Mouse (Mus musculus): ENCODE results near the gene Zc3h15. TPM values are rescaled to one million over a fixed set of nuclear protein-coding genes. Genes with fewer than 3 reads are reported as not detected.
"Not testable (repeated sequence)": the region's sequence is repeated elsewhere in the genome, so short reads cannot be mapped to it uniquely, and the experiment has no call there.

The Zc3h15 gene
- polyA plus RNA-seq, 2 experiments, result 97.1 to 110 TPM

DNA sequence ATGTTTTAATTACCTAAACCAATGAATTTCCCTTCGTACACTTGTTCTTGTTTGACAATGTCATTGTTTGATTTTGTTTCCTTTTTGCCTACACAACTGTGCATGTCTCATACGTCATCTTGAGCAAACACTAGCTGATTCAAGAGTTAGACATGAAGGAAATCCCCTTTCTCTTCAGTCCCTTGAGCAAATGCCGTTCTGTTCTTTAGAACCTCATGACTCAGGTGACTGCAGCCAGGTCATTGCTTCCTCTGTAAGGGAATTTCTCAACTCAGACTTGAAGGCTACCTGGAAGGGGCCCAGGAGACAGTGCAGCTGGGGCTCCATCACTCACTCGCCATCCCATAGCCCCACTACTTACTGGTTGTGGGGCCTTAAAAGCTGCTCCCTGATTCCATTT is 56.4 kb downstream of the Zc3h15 start:
- no peak overlapping the region for H3K4me2 ChIP-seq (replicated peaks; ENCODE audit: low read depth, low read length, severe bottlenecking)
- no peaks in the 10 kb centered on the region for H3K27me3 ChIP-seq (ENCODE audit: control insufficient read depth, insufficient read depth, low read length)
- H3K27ac ChIP-seq (replicated peaks; ENCODE audit: low read depth, low read length), result no peak overlapping the region
- no peak for DNase-seq (ENCODE audit: low spot score)
- H3K4me3 ChIP-seq (replicated peaks; ENCODE audit: low read length), result no peak overlapping the region
- ATAC-seq (ENCODE audit: low FRiP score, low read depth), result no peak
- no peaks in the 10 kb centered on the region for H3K9me3 ChIP-seq (ENCODE audit: control insufficient read depth, low read length)
- no peaks in the 10 kb centered on the region for H3K36me3 ChIP-seq (ENCODE audit: control insufficient read depth, insufficient read depth, low read length)
- no peak for TF ChIP-seq POLR2A (IDR thresholded peaks at IDR 0.05; ENCODE audit: borderline replicate concordance, extremely low read depth, insufficient read depth, insufficient read length)
- H3K4me1 ChIP-seq (ENCODE audit: control insufficient read depth, insufficient read depth, low read length), result no peaks in the 10 kb centered on the region
- H3K9ac ChIP-seq (ENCODE audit: low read depth, low read length, severe bottlenecking), result no peak overlapping the region
- 74% methylated on average over 4 of the region's 4 CpGs for WGBS

DNA sequence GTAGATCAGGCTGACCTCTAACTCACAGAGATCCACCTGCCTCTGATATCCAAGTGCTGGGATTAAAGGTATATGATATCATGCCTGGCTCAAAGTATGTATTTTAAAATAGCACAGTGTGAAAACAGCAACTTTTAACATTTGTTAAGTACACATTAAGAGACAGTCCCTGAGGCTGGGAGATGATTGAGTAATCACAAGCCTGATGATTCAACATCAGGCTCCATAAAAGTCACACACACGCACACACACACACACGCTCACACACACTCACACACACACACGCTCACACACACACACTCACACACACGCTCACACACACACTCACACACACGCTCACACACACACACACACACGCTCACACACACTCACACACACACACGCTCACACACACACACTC is 58.2 kb downstream of the Zc3h15 start:
- Histone ChIP-seq H3K27ac (replicated peaks; ENCODE audit: low read depth, low read length) (no peak overlapping the region), H3K9ac (ENCODE audit: low read depth, low read length, severe bottlenecking) (no peak overlapping the region), H3K4me3 (replicated peaks; ENCODE audit: low read length) (no peak overlapping the region), H3K4me2 (replicated peaks; ENCODE audit: low read depth, low read length, severe bottlenecking) (no peak overlapping the region), H3K9me3 (ENCODE audit: control insufficient read depth, low read length) (no peaks in the 10 kb centered on the region), H3K27me3 (ENCODE audit: control insufficient read depth, insufficient read depth, low read length) (no peaks in the 10 kb centered on the region), H3K4me1 (ENCODE audit: control insufficient read depth, insufficient read depth, low read length) (0 out of 2 replicates have a peak, but pooled peaks cover 4% of the 10 kb centered on the region), H3K36me3 (ENCODE audit: control insufficient read depth, insufficient read depth, low read length) (no peaks in the 10 kb centered on the region)
- ATAC-seq (ENCODE audit: low FRiP score, low read depth) (no peak), DNase-seq (ENCODE audit: low spot score) (no peak)
- no peak for TF ChIP-seq POLR2A (IDR thresholded peaks at IDR 0.05; ENCODE audit: borderline replicate concordance, extremely low read depth, insufficient read depth, insufficient read length)
- WGBS, result 90% methylated on average over 7 of the region's 7 CpGs

- ATAC-seq (ENCODE audit: low FRiP score, low read depth) (no peak), DNase-seq (ENCODE audit: low spot score) (no peak)
- Histone ChIP-seq H3K4me1 (ENCODE audit: control insufficient read depth, insufficient read depth, low read length) (peaks cover 24% of the 10 kb centered on the region), H3K9ac (ENCODE audit: low read depth, low read length, severe bottlenecking) (no peak overlapping the region), H3K4me3 (replicated peaks; ENCODE audit: low read length) (no peak overlapping the region), H3K9me3 (ENCODE audit: control insufficient read depth, low read length) (no peaks in the 10 kb centered on the region), H3K4me2 (replicated peaks; ENCODE audit: low read depth, low read length, severe bottlenecking) (no peak overlapping the region), H3K27me3 (ENCODE audit: control insufficient read depth, insufficient read depth, low read length) (no peaks in the 10 kb centered on the region), H3K27ac (replicated peaks; ENCODE audit: low read depth, low read length) (no peak overlapping the region), H3K36me3 (ENCODE audit: control insufficient read depth, insufficient read depth, low read length) (no peaks in the 10 kb centered on the region)
- no peak for TF ChIP-seq POLR2A (IDR thresholded peaks at IDR 0.05; ENCODE audit: borderline replicate concordance, extremely low read depth, insufficient read depth, insufficient read length)
- WGBS, result 68% methylated on average over 9 of the region's 9 CpGs
Observed at GRCm38 (mm10) chr2:83705580-83706158, 61.4 kb downstream of the Zc3h15 start.

GRCm38 (mm10) chr2:83709896-83710524 is 65.8 kb downstream of the Zc3h15 start:
- Histone ChIP-seq H3K4me1 (ENCODE audit: control insufficient read depth, insufficient read depth, low read length) (peaks cover 28% of the 10 kb centered on the region), H3K27me3 (ENCODE audit: control insufficient read depth, insufficient read depth, low read length) (no peaks in the 10 kb centered on the region), H3K36me3 (ENCODE audit: control insufficient read depth, insufficient read depth, low read length) (no peaks in the 10 kb centered on the region), H3K4me2 (replicated peaks; ENCODE audit: low read depth, low read length, severe bottlenecking) (no peak overlapping the region; the same call in 1 of the 2 replicates), H3K9ac (ENCODE audit: low read depth, low read length, severe bottlenecking) (no peak overlapping the region), H3K27ac (replicated peaks; ENCODE audit: low read depth, low read length) (no peak overlapping the region; the same call in 1 of the 2 replicates), H3K9me3 (ENCODE audit: control insufficient read depth, low read length) (no peaks in the 10 kb centered on the region), H3K4me3 (replicated peaks; ENCODE audit: low read length) (no peak overlapping the region)
- no peak for TF ChIP-seq POLR2A (IDR thresholded peaks at IDR 0.05; ENCODE audit: borderline replicate concordance, extremely low read depth, insufficient read depth, insufficient read length)
- 15% methylated on average over 11 of the region's 11 CpGs for WGBS
- ATAC-seq (ENCODE audit: low FRiP score, low read depth), result no peak
- no peak for DNase-seq (ENCODE audit: low spot score)

GRCm38 (mm10) chr2:83713281-83713680 is 69.0 kb downstream of the Zc3h15 start:
- peaks cover 23% of the 10 kb centered on the region for H3K4me1 ChIP-seq (ENCODE audit: control insufficient read depth, insufficient read depth, low read length)
- DNase-seq (ENCODE audit: low spot score); H3K36me3 ChIP-seq (ENCODE audit: control insufficient read depth, insufficient read depth, low read length); H3K9ac ChIP-seq (ENCODE audit: low read depth, low read length, severe bottlenecking); H3K4me2 ChIP-seq (replicated peaks; ENCODE audit: low read depth, low read length, severe bottlenecking); H3K9me3 ChIP-seq (ENCODE audit: control insufficient read depth, low read length); H3K27ac ChIP-seq (replicated peaks; ENCODE audit: low read depth, low read length); ATAC-seq (ENCODE audit: low FRiP score, low read depth); H3K27me3 ChIP-seq (ENCODE audit: control insufficient read depth, insufficient read depth, low read length); H3K4me3 ChIP-seq (replicated peaks; ENCODE audit: low read length): not testable (repeated sequence)
- 73% methylated on average over 7 of the region's 7 CpGs for WGBS
